Mouse (Mus musculus) embryonic fibroblast, embryonic 13.5 days (primary cell): ENCODE data around the gene Clic6. TPM values are rescaled to one million over a fixed set of nuclear protein-coding genes. Genes with fewer than 3 reads are reported as not detected.

ENCODE experiments used
- H3K27ac ChIP-seq: 2 replicates; pipeline ENCODE4 v1.5.1; 2012; ENCODE audit warnings: low read length, control low read depth, inconsistent platforms; ENCODE audit not compliant: insufficient read depth
- H3K4me1 ChIP-seq: 2 replicates; pipeline ENCODE4 v1.6.1; 2011; ENCODE audit warnings: low read length; ENCODE audit not compliant: control insufficient read depth, insufficient read depth
- H3K4me3 ChIP-seq: 2 replicates; pipeline ENCODE4 v1.5.1; 2011; ENCODE audit warnings: mild to moderate bottlenecking, control low read depth, low read length; ENCODE audit not compliant: insufficient read depth
- CTCF ChIP-seq: IDR thresholded peaks from 2 replicates; pipeline ENCODE4 v1.5.1; 2011; ENCODE audit warnings: mild to moderate bottlenecking, control low read depth, low read length, moderate library complexity, borderline replicate concordance; ENCODE audit not compliant: insufficient read depth
- POLR2A ChIP-seq: IDR thresholded peaks from 2 replicates; pipeline ENCODE4 v1.6.1; 2011; ENCODE audit warnings: low read depth, mild to moderate bottlenecking, control low read depth, low read length, moderate library complexity
- polyA plus RNA-seq: library from polyadenylated mRNA; stranded (reverse); fragments of >200 nt; gene quantifications from 2 replicates; pipeline ENCODE4 v1.2.4, GENCODE M21; 2011; ENCODE audit warnings: low read depth; ENCODE audit not compliant: missing spikeins, insufficient read length

The Clic6 gene
- polyA plus RNA-seq, 1 experiment: not detected

GRCm38 (mm10) chr16:92544264-92544663, 58.7 kb downstream of the Clic6 start:
- Histone ChIP-seq H3K27ac (no peak overlapping the region), H3K4me1 (no peaks in the 10 kb centered on the region), H3K4me3 (no peak overlapping the region)
- TF ChIP-seq CTCF (peak; percentile 58; the same call in 1 of the 2 replicates), POLR2A (no peak)

DNA sequence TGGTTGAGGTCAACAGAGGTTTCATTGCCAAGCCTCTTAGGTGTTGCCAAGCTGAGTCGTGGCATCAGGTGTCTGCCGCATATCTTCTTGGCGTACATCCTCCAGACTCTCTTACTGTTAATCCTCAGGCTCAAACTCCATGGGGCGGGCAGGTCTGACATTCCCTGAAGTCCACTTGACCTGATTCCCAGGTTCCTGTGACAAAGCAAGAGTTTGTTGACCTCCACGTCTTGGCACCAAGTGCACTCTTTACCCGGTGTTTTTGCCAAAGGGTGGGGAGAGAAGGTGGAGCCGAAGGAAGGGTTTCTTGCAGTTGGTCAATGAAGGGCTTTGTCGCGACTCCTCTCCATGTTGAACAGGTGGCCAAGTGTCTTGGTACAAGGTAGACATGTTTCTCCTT, 63.1 kb downstream of the Clic6 start:
- TF ChIP-seq CTCF: no peak
- TF ChIP-seq POLR2A: no peak
- no peak overlapping the region for H3K4me3 ChIP-seq
- H3K27ac ChIP-seq: no peak overlapping the region
- H3K4me1 ChIP-seq: peaks cover 12% of the 10 kb centered on the region; the same call in 1 of the 2 replicates

GRCm38 (mm10) chr16:92551266-92552105, 66.0 kb downstream of the Clic6 start:
- TF ChIP-seq CTCF (no peak), POLR2A (no peak)
- H3K4me3 ChIP-seq: no peak overlapping the region
- peaks cover 12% of the 10 kb centered on the region; the same call in 1 of the 2 replicates for H3K4me1 ChIP-seq
- H3K27ac ChIP-seq: no peak overlapping the region

- Histone ChIP-seq H3K27ac (no peak overlapping the region), H3K4me1 (peaks cover 12% of the 10 kb centered on the region; the same call in 1 of the 2 replicates), H3K4me3 (no peak overlapping the region)
- no peak for TF ChIP-seq POLR2A
Observed at GRCm38 (mm10) chr16:92552106-92552382, 66.5 kb downstream of the Clic6 start.

- no peak overlapping the region for H3K4me3 ChIP-seq
- TF ChIP-seq CTCF: no peak
- TF ChIP-seq POLR2A: no peak
Observed at GRCm38 (mm10) chr16:92552858-92553257, 67.3 kb downstream of the Clic6 start.

GRCm38 (mm10) chr16:92555051-92555450, 69.5 kb downstream of the Clic6 start:
- H3K4me1 ChIP-seq: peaks cover 12% of the 10 kb centered on the region; the same call in 1 of the 2 replicates
- no peak overlapping the region for H3K27ac ChIP-seq
- TF ChIP-seq POLR2A (no peak), CTCF (no peak)
- H3K4me3 ChIP-seq: no peak overlapping the region

More at GRCm38 (mm10) chr16:92552858-92553257, 67.3 kb downstream of the Clic6 start:
- Histone ChIP-seq H3K27ac (peak overlapping the region; percentile 20), H3K4me1 (peaks cover 12% of the 10 kb centered on the region; the same call in 1 of the 2 replicates)

DNA sequence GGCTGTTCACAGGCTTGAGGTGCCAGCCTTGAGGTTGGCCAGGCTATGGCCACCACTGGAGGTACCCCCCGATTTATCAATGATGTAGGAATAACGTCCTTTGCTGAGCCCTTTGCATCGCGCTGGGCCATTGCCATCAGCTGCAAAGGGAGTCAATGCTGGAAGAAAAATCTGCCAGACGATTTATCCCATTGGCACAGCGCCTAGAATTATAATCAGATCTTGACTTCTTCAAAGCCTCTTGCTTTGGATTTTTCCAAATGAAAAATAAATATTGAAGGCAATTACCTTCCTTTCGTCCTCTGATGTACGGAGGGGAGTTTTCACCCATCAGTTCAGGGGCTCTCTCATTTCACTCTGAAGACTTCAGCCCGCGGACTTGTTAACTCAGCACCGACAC, 79.8 kb downstream of the Clic6 start:
- no peak overlapping the region for H3K4me3 ChIP-seq
- no peaks in the 10 kb centered on the region; the same call in 1 of the 2 replicates for H3K4me1 ChIP-seq
- H3K27ac ChIP-seq: no peak overlapping the region
- TF ChIP-seq CTCF: no peak
- no peak for TF ChIP-seq POLR2A

- no peaks in the 10 kb centered on the region; the same call in 1 of the 2 replicates for H3K4me1 ChIP-seq
- H3K4me3 ChIP-seq: no peak overlapping the region
- H3K27ac ChIP-seq: no peak overlapping the region
- TF ChIP-seq CTCF (peak; percentile 77), POLR2A (no peak)
Observed at GRCm38 (mm10) chr16:92565708-92566107, 80.2 kb downstream of the Clic6 start.

DNA sequence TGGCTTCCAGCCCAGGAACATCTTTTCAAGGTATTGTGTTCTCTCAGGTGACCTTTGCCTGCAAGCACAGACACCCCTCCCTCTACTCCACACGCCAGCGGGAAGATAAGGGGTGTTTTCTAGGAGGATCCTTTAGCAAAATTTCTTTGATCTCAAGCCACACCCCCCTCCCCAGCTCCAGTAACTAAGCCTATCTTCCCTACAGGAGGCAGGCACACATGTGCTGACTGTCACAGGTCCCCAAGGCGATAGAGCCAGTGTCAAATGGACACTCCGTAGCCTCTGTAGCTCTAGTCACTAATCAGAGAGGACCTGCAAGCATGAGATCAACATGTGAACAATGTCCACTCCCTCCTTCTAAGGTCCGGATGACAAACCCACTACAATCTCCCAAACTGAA, 80.6 kb downstream of the Clic6 start:
- no peak overlapping the region for H3K4me3 ChIP-seq
- no peak overlapping the region for H3K27ac ChIP-seq
- no peak for TF ChIP-seq CTCF
- no peak for TF ChIP-seq POLR2A
- H3K4me1 ChIP-seq: no peaks in the 10 kb centered on the region; the same call in 1 of the 2 replicates

DNA sequence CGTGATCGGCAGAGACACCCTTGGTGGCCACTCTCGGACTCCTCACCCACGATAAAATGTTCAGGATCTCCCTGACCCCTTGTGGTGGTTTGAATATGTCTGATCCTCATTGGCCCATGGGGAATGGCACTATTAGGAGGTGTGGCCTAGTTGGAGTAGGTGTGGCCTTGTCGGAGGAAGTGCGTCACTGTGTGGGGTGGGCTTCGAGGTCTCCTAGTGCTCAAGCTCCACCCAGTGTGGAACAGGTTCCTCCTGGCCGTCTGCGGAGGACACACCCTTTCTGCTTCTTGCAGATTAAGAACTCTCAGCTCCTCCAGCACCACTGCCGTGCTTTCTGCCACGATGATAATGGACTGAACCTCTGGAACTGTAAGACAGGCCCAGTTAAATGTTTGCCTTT, 85.7 kb downstream of the Clic6 start:
- Histone ChIP-seq H3K27ac (no peak overlapping the region), H3K4me3 (no peak overlapping the region), H3K4me1 (peaks cover 11% of the 10 kb centered on the region)
- TF ChIP-seq CTCF (no peak), POLR2A (no peak)

DNA sequence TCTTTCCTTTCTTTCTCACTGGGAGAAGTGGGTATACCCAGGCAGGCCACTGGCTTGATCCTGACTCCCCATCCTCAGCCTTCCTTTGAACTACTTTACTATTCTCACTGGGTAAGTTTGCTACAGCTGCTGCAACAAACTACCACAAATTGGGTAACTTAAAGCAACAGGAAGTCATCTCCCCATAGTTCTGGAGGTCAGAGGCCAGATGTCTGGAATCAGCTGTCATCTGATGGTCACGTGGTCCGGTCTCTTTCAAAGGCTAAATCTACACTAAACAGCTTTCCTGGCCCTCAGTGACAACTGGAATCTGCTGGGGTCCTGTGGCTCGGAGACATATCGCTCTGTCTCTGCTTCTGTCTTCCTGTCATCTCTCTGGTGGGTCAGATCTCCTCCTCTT, 87.7 kb downstream of the Clic6 start:
- H3K4me1 ChIP-seq: peaks cover 11% of the 10 kb centered on the region; the same call in 1 of the 2 replicates
- H3K4me3 ChIP-seq: no peak overlapping the region
- TF ChIP-seq POLR2A: no peak
- TF ChIP-seq CTCF: no peak
- no peak overlapping the region for H3K27ac ChIP-seq
